Mouse (Mus musculus) neural tube, embryonic 14.5 days (tissue): ENCODE results near the gene Tek. TPM values are rescaled to one million over a fixed set of nuclear protein-coding genes. Genes with fewer than 3 reads are reported as not detected.

Source experiments
- ATAC-seq: fragments of 200-750 bp; cut with Nextera tagmentation; 2 replicates; pipeline ENCODE4 v1.8.0; 2017; ENCODE audit warnings: low read depth, mild to moderate bottlenecking, moderate TSS enrichment, moderate library complexity
- H3K27ac ChIP-seq: fragments of 300-500 bp; sonication (generic); 2 replicates; pipeline ENCODE4 v1.5.1; 2014; ENCODE audit warnings: low read depth, mild to moderate bottlenecking, control low read depth, low read length, moderate library complexity, mixed read lengths
- H3K27me3 ChIP-seq: fragments of 300-500 bp; sonication (generic); 2 replicates; pipeline ENCODE4 v1.6.1; 2014; ENCODE audit warnings: low read length; ENCODE audit not compliant: control insufficient read depth, insufficient read depth
- H3K36me3 ChIP-seq: fragments of 300-500 bp; sonication (generic); 2 replicates; pipeline ENCODE4 v1.6.1; 2014; ENCODE audit warnings: low read length, mixed read lengths; ENCODE audit not compliant: control insufficient read depth, insufficient read depth
- H3K4me1 ChIP-seq: fragments of 300-500 bp; sonication (generic); 2 replicates; pipeline ENCODE4 v1.6.1; 2014; ENCODE audit warnings: low read length; ENCODE audit not compliant: control insufficient read depth, insufficient read depth
- H3K4me2 ChIP-seq: fragments of 300-500 bp; sonication (generic); 2 replicates; pipeline ENCODE4 v1.6.1; 2014; ENCODE audit warnings: mild to moderate bottlenecking, low read depth, low read length, control low read depth
- H3K4me3 ChIP-seq: fragments of 300-500 bp; sonication (generic); 2 replicates; pipeline ENCODE4 v1.5.1; 2014; ENCODE audit warnings: low read depth, low read length, control low read depth, mixed read lengths
- H3K9ac ChIP-seq: fragments of 300-500 bp; sonication (generic); replicated peaks from 2 replicates; pipeline ENCODE4 v1.6.1; 2014; ENCODE audit warnings: low read depth, mild to moderate bottlenecking, control low read depth, low read length, mixed read lengths
- H3K9me3 ChIP-seq: fragments of 300-500 bp; sonication (generic); 2 replicates; pipeline ENCODE4 v1.6.1; 2016; ENCODE audit warnings: low read length; ENCODE audit not compliant: control insufficient read depth
- WGBS: fragments of 180-500 bp; shearing (Covaris S2); extraction: QIAGEN DNeasy Blood & Tissue Kit; methylation state at CpG from one replicate; pipeline ENCODE4 v1.1.7; 2014; 5-methylcytosine and 5-hydroxymethylcytosine counted together
- polyA plus RNA-seq: library from polyadenylated mRNA; unstranded; fragments of >200 nt; fragmentation: Nextera tagmentation; extraction: Ambion mirVana; gene quantifications from 2 replicates; pipeline ENCODE4 v1.2.1, GENCODE M21; 2014

Tek gene
- polyA plus RNA-seq, 1 experiment from 2014 or later: 5.1 TPM

DNA sequence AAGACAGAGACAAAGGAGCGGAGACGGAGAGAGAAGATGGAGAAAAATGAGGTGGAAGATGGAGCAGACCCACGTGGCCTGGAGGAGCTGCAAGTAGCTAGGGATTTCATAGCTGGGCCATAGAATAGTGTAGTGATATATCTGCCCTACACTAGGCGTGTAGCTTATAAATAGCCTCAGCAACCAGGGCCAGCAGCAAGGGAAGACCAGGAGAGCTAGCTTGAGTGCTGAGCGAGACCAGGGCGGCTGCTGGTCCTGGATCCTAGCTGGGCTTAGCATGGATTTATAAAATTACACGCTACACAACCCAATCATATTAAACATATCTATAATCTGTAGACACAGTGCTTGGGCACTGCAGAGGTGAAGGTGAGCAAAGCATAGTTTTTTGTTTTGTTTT is 27.1 kb downstream of the Tek start:
- Histone ChIP-seq H3K4me3 (no peak overlapping the region), H3K9me3 (no peaks in the 10 kb centered on the region), H3K36me3 (no peaks in the 10 kb centered on the region), H3K27me3 (no peaks in the 10 kb centered on the region), H3K9ac (no peak overlapping the region), H3K4me1 (no peaks in the 10 kb centered on the region), H3K4me2 (no peak overlapping the region), H3K27ac (no peak overlapping the region)
- ATAC-seq: no peak
- WGBS: 81% methylated on average over 7 of the region's 7 CpGs

DNA sequence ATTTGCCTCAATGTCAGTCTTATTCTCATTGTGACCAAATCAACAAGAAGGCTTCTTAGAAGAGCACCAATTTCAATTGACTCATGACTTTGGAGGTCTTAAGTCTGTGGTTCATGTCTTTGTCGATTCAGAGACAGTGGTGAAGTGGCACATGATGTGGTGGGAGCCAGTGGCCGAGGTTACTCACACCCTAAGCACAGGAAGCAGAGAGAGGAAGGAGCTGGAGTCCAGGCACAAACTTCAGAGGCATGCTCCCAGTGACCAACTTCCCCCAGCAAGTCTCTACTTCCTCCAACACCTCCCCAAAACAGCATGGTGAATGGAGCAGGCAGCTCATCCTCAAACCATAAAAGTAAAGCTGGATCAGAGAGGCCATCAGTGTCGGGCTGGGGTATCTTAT is 29.5 kb downstream of the Tek start:
- Histone ChIP-seq H3K27ac (no peak overlapping the region), H3K9me3 (no peaks in the 10 kb centered on the region), H3K9ac (no peak overlapping the region), H3K4me2 (no peak overlapping the region), H3K4me3 (no peak overlapping the region), H3K27me3 (no peaks in the 10 kb centered on the region), H3K4me1 (no peaks in the 10 kb centered on the region), H3K36me3 (no peaks in the 10 kb centered on the region)
- ATAC-seq: no peak
- WGBS: 83% methylated on average over 3 of the region's 3 CpGs

DNA sequence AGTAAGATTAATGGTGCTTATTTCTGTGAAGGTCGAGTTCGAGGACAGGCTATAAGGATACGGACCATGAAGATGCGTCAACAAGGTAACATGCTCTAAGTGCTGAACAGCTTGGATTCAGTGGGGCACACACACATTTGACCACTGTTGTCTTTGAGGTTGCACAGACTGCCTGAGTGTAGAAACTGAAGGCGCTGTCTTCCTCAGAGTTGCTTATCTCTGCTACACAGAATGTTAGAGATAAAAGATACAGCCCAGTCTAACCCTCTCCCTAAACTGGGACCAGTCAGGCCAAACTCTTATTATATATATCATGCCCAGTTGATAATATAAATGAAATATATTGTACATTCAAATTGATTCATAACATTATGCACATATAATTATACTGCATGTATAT is 42.0 kb downstream of the Tek start:
- Histone ChIP-seq H3K27me3 (no peaks in the 10 kb centered on the region), H3K9me3 (no peaks in the 10 kb centered on the region), H3K4me1 (no peaks in the 10 kb centered on the region), H3K27ac (no peak overlapping the region), H3K4me3 (no peak overlapping the region), H3K4me2 (no peak overlapping the region), H3K9ac (no peak overlapping the region), H3K36me3 (no peaks in the 10 kb centered on the region)
- no peak for ATAC-seq
- WGBS: 96% methylated on average over 5 of the region's 5 CpGs

DNA sequence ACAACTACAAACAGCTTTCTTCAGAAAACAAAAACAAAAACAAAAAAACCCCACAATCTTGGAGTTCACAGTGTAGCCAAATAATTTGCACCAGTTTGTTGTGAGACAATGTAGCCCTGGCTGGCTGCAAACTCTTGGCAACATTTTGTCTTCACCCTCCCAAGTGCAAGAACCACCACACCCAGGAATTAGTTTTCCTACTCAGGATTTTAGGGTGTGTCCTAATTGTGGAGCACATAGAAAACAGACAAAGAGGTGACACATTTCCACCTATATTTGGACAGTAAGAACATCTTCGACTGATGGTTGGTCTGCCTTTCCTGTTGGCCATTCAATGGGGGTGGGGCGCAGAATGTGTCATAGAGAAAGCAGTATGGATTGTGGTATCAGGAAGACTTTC is 46.8 kb downstream of the Tek start:
- Histone ChIP-seq H3K36me3 (no peaks in the 10 kb centered on the region), H3K27me3 (no peaks in the 10 kb centered on the region), H3K4me3 (no peak overlapping the region), H3K27ac (no peak overlapping the region), H3K9ac (no peak overlapping the region), H3K4me1 (no peaks in the 10 kb centered on the region), H3K9me3 (no peaks in the 10 kb centered on the region), H3K4me2 (no peak overlapping the region)
- no peak for ATAC-seq
- 95% methylated on average over 2 of the region's 2 CpGs for WGBS

DNA sequence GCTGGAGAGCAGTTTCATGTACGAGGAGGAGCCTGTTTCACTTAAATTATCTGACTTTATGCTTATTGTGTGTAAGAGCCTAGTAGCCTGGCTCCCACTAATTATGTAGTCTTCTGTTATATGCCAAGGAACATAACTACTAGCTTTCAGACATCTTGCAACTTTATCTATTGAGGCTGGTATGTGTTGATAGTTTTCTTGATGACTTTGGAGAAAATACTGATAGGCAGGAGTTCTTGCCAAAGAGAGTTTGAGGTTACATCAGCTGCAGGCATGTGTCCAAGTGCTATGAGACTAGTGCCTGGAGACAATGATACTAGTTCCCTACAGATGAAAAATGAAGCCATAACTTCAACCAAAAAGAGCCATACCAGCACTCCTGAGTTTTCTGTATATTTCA is 64.1 kb downstream of the Tek start:
- Histone ChIP-seq H3K4me3 (no peak overlapping the region), H3K4me2 (no peak overlapping the region), H3K4me1 (no peaks in the 10 kb centered on the region), H3K36me3 (no peaks in the 10 kb centered on the region), H3K9me3 (no peaks in the 10 kb centered on the region), H3K27ac (no peak overlapping the region), H3K9ac (no peak overlapping the region), H3K27me3 (no peaks in the 10 kb centered on the region)
- no peak for ATAC-seq
- WGBS: 57% methylated on average over 1 of the region's 1 CpGs

DNA sequence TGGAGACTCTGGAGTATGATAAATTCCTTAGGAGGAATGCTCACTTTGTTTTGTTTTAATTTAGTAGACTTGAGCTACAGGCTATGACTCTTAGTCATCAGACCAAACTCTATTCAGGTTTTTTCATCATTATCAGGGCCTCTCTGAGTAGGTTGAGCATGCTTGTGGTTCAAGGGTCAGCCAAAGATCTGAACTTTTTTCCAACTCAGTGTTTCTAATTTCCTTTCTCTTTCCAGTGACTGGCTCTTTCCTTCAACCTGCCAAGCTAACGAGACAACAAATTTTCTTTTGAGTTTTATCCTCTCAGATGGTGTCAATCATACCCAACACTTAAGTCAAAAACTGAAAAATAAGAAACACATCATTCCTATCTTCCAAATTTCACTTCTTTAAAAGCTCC is 71.5 kb downstream of the Tek start:
- no peaks in the 10 kb centered on the region for H3K4me1 ChIP-seq
- H3K36me3 ChIP-seq: no peaks in the 10 kb centered on the region
- no peak overlapping the region for H3K27ac ChIP-seq
- H3K4me3 ChIP-seq: no peak overlapping the region
- no peak overlapping the region for H3K9ac ChIP-seq
- ATAC-seq: no peak
- no peaks in the 10 kb centered on the region for H3K27me3 ChIP-seq
- H3K9me3 ChIP-seq: no peaks in the 10 kb centered on the region
- 86% methylated on average over 1 of the region's 1 CpGs for WGBS
- H3K4me2 ChIP-seq: no peak overlapping the region

DNA sequence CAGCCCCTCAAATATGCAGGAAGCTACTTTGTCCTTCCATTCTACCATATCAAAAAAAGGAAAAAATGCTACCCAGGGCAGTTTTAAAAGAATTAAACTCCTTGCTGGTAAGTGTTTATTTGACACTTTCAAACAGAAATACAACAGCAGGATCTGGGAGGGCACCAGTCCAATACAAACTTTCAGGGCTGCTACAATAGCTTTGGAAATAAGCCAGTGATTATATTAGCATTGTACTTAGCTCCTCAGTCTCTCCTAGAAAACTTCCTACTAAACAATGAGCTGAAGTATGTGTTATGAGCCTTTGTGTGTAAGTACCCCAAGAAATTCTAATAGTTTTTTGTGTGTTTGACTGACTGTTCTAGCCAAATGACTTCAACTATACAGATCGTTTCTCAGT is 87.8 kb downstream of the Tek start:
- no peaks in the 10 kb centered on the region for H3K27me3 ChIP-seq
- 76% methylated on average over 1 of the region's 1 CpGs for WGBS
- no peak overlapping the region for H3K4me2 ChIP-seq

DNA sequence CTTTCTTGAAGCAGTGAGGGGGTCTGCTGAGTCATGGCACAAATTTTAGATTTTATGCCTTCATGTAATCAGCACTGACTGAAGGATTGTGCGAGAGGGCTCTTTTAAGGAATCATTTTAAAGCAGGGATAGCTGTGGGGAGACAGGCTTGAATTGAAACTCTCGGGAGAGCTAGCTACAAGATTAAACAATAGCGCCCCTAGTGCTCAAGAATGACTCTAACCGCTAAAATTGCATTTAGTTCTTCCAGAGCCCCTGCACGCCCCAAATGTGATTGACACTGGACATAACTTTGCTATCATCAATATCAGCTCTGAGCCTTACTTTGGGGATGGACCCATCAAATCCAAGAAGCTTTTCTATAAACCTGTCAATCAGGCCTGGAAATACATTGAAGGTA is 88.3 kb downstream of the Tek start:
- no peak overlapping the region for H3K9ac ChIP-seq
- H3K4me1 ChIP-seq: no peaks in the 10 kb centered on the region
- WGBS: 33% methylated on average over 5 of the region's 5 CpGs
- H3K9me3 ChIP-seq: no peaks in the 10 kb centered on the region
- no peak overlapping the region for H3K27ac ChIP-seq
- H3K27me3 ChIP-seq: no peaks in the 10 kb centered on the region
- H3K4me2 ChIP-seq: no peak overlapping the region
- no peak overlapping the region for H3K4me3 ChIP-seq
- ATAC-seq: no peak
- no peaks in the 10 kb centered on the region for H3K36me3 ChIP-seq

More for the DNA sequence above, 87.8 kb downstream of the Tek start:
- H3K9ac ChIP-seq: no peak overlapping the region
- no peaks in the 10 kb centered on the region for H3K4me1 ChIP-seq
- H3K9me3 ChIP-seq: no peaks in the 10 kb centered on the region
- H3K27ac ChIP-seq: no peak overlapping the region
- H3K36me3 ChIP-seq: no peaks in the 10 kb centered on the region
- no peak overlapping the region for H3K4me3 ChIP-seq
- ATAC-seq: no peak

DNA sequence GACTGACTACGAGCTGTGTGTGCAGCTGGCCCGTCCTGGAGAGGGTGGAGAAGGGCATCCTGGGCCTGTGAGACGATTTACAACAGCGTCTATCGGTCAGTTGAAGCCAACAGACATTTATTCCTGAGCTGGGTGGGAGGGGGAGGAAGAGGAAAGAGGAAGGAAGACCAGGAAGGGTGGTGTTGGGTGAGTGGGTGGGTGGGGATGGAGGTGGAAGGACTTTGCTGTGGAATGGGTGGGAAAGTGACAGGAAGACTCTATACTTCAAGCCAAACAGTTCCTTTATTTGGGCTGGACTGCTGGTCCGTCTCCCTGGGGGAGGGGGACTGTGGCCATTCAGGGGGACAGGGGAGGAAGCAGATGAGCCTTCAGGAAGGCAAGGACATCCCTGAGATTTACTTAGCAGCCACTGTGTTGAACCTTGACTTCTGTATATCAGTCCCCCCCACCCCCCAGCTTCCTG is 90.9 kb downstream of the Tek start:
- Histone ChIP-seq H3K9me3 (no peaks in the 10 kb centered on the region), H3K4me1 (no peaks in the 10 kb centered on the region), H3K4me3 (no peak overlapping the region), H3K27me3 (no peaks in the 10 kb centered on the region), H3K9ac (no peak overlapping the region), H3K4me2 (no peak overlapping the region), H3K36me3 (no peaks in the 10 kb centered on the region), H3K27ac (no peak overlapping the region)
- 57% methylated on average over 6 of the region's 6 CpGs for WGBS
- 0 out of 2 replicates have a peak, but pooled peaks have one; percentile 21 for ATAC-seq

DNA sequence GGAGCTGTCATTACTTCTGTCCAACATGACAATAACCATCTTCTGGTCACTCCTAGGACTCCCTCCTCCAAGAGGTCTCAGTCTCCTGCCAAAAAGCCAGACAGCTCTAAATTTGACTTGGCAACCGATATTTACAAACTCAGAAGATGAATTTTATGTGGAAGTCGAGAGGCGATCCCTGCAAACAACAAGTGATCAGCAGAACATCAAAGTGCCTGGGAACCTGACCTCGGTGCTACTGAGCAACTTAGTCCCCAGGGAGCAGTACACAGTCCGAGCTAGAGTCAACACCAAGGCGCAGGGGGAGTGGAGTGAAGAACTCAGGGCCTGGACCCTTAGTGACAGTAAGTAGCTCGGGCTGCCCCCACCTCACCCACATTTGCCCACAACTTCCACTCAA is 98.0 kb downstream of the Tek start:
- H3K9me3 ChIP-seq: no peaks in the 10 kb centered on the region
- no peaks in the 10 kb centered on the region for H3K27me3 ChIP-seq
- H3K4me1 ChIP-seq: no peaks in the 10 kb centered on the region
- 0 out of 2 replicates have a peak, but pooled peaks have one; percentile 38 for ATAC-seq
- no peaks in the 10 kb centered on the region for H3K36me3 ChIP-seq
- H3K9ac ChIP-seq: no peak overlapping the region
- no peak overlapping the region for H3K4me3 ChIP-seq
- 83% methylated on average over 7 of the region's 7 CpGs for WGBS
- H3K27ac ChIP-seq: no peak overlapping the region
- H3K4me2 ChIP-seq: no peak overlapping the region
